15 mouse cellular contexts compared by ENCODE assay signal in the genomic region with DNA sequence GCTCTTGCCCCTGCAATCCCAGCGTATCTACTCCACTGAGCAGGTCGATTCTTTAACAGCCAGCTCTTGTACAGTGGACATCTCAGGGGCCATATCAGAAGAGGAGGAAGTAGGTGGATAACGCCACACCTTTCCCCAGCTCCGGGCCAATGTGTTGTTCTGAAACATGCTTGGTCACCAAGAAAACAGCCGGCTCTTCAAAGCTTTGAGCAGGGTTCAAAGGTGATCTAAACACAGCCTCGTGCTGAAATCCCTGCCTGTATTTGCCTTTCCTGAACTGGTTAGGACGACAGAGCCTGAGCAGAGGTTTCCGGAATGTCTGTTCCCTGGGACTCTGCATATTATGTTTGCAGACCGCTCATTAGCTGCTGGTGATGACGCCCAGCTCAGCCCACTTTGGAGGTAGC. TPM values are rescaled to one million over a fixed set of nuclear protein-coding genes. Genes with fewer than 3 reads are reported as not detected.
DNase-seq lines count a peak whose midpoint lies in the region; ATAC-seq and TF ChIP-seq lines count a peak whose summit lies in the region.
"Had no signal": no experiment of that assay in that cellular context is flagged by ENCODE, and none has a peak within 500 bp of the region (broad histone marks: within the 10 kb centered on the region; RNA-seq: fewer than 3 reads in every experiment).

No protein-coding gene starts in this region.

- no peaks in the 10 kb centered on the region for H3K4me1 ChIP-seq in lung, adult 2 months (ENCODE audit: control insufficient read depth, insufficient read depth, low read length)
- H3K4me1 ChIP-seq in liver, embryonic 16.5 days (ENCODE audit: control insufficient read depth, low read depth, low read length), result no peaks in the 10 kb centered on the region
- H3K4me1 ChIP-seq: hindbrain, embryonic 15.5 days had no signal

- no peak for TF ChIP-seq CTCF in lung, adult 2 months (IDR thresholded peaks at IDR 0.05; ENCODE audit: insufficient read depth, low read length)

- H3K4me3 ChIP-seq in lung, adult 2 months (replicated peaks; ENCODE audit: extremely low read depth, low read depth, low read length), result no peak overlapping the region
- no peak overlapping the region for H3K4me3 ChIP-seq in liver, embryonic 16.5 days (ENCODE audit: low read depth, low read length)
- H3K4me3 ChIP-seq: gastrocnemius, adult 2 months; hindbrain, embryonic 15.5 days; neural tube, embryonic 15.5 days had no signal

- no peak overlapping the region for H3K27ac ChIP-seq in liver, embryonic 16.5 days (ENCODE audit: low read length)
- H3K27ac ChIP-seq: gastrocnemius, adult 2 months; hindbrain, embryonic 15.5 days; neural tube, embryonic 15.5 days had no signal

- no peak for TF ChIP-seq POLR2A in lung, adult 2 months (IDR thresholded peaks at IDR 0.05; ENCODE audit: borderline replicate concordance, extremely low read depth, low read depth, low read length)

- no peaks in the 10 kb centered on the region for H3K27me3 ChIP-seq in liver, embryonic 16.5 days (ENCODE audit: control insufficient read depth, insufficient read depth, low read depth, low read length)
- H3K27me3 ChIP-seq: hindbrain, embryonic 15.5 days; neural tube, embryonic 15.5 days had no signal

- WGBS in lung, adult 2 months, result 42% methylated on average over 10 of the region's 10 CpGs
- WGBS in large intestine, adult 2 months, result 26% methylated on average over 10 of the region's 10 CpGs
- WGBS in liver, embryonic 16.5 days (ENCODE audit: insufficient replicate concordance), result 53% methylated on average over 10 of the region's 10 CpGs

- no peaks in the 10 kb centered on the region for H3K36me3 ChIP-seq in liver, embryonic 16.5 days (ENCODE audit: control insufficient read depth, insufficient read depth)
- H3K36me3 ChIP-seq: hindbrain, embryonic 15.5 days; neural tube, embryonic 15.5 days had no signal

- no peak overlapping the region for H3K4me2 ChIP-seq in liver, embryonic 16.5 days (ENCODE audit: low read depth, low read length)
- H3K4me2 ChIP-seq: hindbrain, embryonic 15.5 days; neural tube, embryonic 15.5 days had no signal

- peak; percentile 26 for DNase-seq in lung, postnatal 36 days
- DNase-seq in lung, adult 2 months, result no peak
- DNase-seq in large intestine, adult 2 months (ENCODE audit: low read depth, low spot score), result peak; percentile 92
- DNase-seq in left cerebral cortex, adult 9 months (ENCODE audit: low spot score in 2 of 2), result no peak
- DNase-seq in adrenal gland, postnatal 4 days (ENCODE audit: low spot score in 2 of 2), result no peak
- DNase-seq in testis, postnatal 10 days (ENCODE audit: low spot score), result no peak
- DNase-seq: adrenal gland, postnatal 14 days; cerebellum, postnatal 10 days; forebrain, postnatal 0 days; gastrocnemius, adult 2 months; heart, adult 18-20 months; layer of hippocampus, adult 9-11 months had no signal

- H3K9me3 ChIP-seq in liver, embryonic 16.5 days (replicated peaks; ENCODE audit: control insufficient read depth, low read length), result no peaks in the 10 kb centered on the region; the same call in 1 of the 2 replicates
- H3K9me3 ChIP-seq: hindbrain, embryonic 15.5 days; neural tube, embryonic 15.5 days had no signal

- no peak overlapping the region for H3K9ac ChIP-seq in liver, embryonic 16.5 days (ENCODE audit: low read depth, low read length)
- H3K9ac ChIP-seq: forebrain, postnatal 0 days; hindbrain, embryonic 15.5 days; neural tube, embryonic 15.5 days had no signal

- ATAC-seq in liver, embryonic 16.5 days (ENCODE audit: low read depth), result peak; percentile 77
- ATAC-seq: forebrain, postnatal 0 days had no signal

RNA-seq across cellular contexts. Expression of a gene that starts 14.3 kb away (rescaled TPM):
- 24.8 and 25.8 TPM in 2 replicates for polyA plus RNA-seq in lung, adult 2 months (2012; rRNA removed)
- polyA plus RNA-seq in large intestine, adult 2 months (2012; rRNA removed), result 43.4 and 87.0 TPM in 2 replicates
- polyA plus RNA-seq in liver, embryonic 16.5 days (2015; fragmentation: Nextera tagmentation; extraction: Ambion mirVana), result 14.2 and 15.9 TPM in 2 replicates
- total RNA-seq in adrenal gland, postnatal 4 days (2021), result 10 to 100 TPM; 36.6 to 51.5 TPM

Comparison
In these comparisons a context has a peak if more than half of its experiments do, and no peak if none do; other contexts are left out.
1. DNase-seq: peak in lung, postnatal 36 days (single experiment) and large intestine, adult 2 months (single experiment); none in lung, adult 2 months (single experiment), left cerebral cortex, adult 9 months (0 of 2), adrenal gland, postnatal 4 days (0 of 2) and testis, postnatal 10 days (single experiment).